Mouse (Mus musculus) heart, adult 2 months (tissue): ENCODE data around the gene Mcu.

ENCODE experiments used
- EP300 ChIP-seq: fragments of 200-500 bp; IDR thresholded peaks from 2 replicates; pipeline ENCODE4 v1.6.1; 2011; ENCODE audit warnings: low read depth, low read length, control low read depth; ENCODE audit not compliant: insufficient read depth
- POLR2A ChIP-seq: fragments of 200-500 bp; IDR thresholded peaks from 2 replicates; pipeline ENCODE4 v1.6.1; 2011; ENCODE audit warnings: mild to moderate bottlenecking, low read depth, low read length, control low read depth; ENCODE audit not compliant: insufficient read depth

DNA sequence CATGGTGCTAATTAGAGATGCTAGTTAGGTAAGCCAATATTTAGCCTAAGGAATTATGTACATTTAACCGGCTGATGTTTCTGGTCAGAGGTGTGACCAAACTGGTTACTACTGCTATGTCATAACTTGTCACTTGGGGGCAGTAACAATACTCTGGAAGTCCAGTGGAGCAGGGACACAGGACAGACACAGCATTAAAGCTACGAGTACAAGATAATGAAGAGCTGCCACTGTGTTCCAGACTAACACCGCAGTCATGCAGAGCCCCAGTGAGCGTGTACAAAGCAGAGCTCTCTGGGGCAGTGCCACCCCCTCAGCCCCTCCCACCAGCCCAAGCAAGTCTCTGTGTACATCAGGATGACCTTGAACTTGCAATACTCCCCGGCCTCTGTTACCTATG, 164.7 kb downstream of the Mcu start:
- TF ChIP-seq POLR2A = no peak
- TF ChIP-seq EP300 = no peak
